Mouse (Mus musculus) liver, adult 2 months (tissue): ENCODE measurements around the gene Ftl1.

ENCODE experiments used
- CTCF ChIP-seq: fragments of 200-500 bp; IDR thresholded peaks from 2 replicates; pipeline ENCODE4 v1.5.1; 2011; ENCODE audit warnings: low read depth, low read length, control low read depth
- POLR2A ChIP-seq: fragments of 200-500 bp; IDR thresholded peaks from 2 replicates; pipeline ENCODE4 v1.6.1; 2011; ENCODE audit warnings: low read length, control low read depth; ENCODE audit not compliant: insufficient read depth; ENCODE audit errors: extremely low read depth

DNA sequence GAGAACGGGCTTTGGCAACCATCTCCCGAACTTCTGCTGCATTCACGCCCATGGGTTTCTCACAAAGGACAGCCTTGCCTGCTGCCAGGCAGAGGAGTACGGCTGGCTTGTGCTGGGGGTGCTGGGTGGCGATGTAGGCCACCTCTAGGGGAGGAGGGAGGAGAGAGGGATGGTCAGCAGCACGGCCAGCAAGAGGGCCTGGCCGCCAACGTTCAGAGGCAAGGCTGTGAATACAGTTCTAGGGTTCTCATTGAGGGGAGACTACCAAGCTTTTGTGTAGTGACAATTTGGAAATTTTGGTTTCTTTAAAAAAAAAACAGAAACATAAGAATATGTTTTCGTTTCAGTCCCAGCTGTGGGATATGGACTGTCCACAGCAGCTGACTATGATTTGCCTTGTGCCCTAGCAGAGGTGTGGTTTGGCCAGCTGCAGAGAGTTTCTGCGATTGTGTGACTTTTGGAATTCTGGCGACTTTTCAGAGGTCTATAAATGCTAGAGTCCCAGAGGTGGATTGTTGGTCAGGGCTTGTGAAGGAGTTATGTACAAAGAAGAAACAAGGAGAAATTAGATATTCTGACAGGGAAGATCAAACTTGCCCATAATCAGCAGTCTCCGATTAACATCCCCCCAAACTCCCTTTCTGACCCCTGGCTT is 27.2 kb upstream of the Ftl1 start, which contains the start of gene Gm45808:
- no peak for TF ChIP-seq POLR2A
- TF ChIP-seq CTCF, result no peak
